Mouse (Mus musculus) CH12.LX (cell line): ENCODE measurements around the gene Tmed4. TPM values are rescaled to one million over a fixed set of nuclear protein-coding genes. Genes with fewer than 3 reads are reported as not detected.

Source experiments
- DNase-seq: peaks from one replicate; pipeline ENCODE4 v3.0.0-alpha.2; 2013; ENCODE audit errors: extremely low read depth
- H3K27ac ChIP-seq: 2 replicates; pipeline ENCODE4 v1.5.1; 2012; ENCODE audit warnings: low read depth, mild to moderate bottlenecking, control low read depth, moderate library complexity; ENCODE audit not compliant: insufficient read depth
- H3K27me3 ChIP-seq: replicated peaks from 2 replicates; pipeline ENCODE3; 2012; ENCODE audit warnings: inconsistent platforms
- H3K36me3 ChIP-seq, 2 experiments: replicated peaks in 1 of 2; 2 replicates each; pipeline versions ENCODE3 to v1.6.1; 2012; ENCODE audit warnings: inconsistent platforms in 1 of 2, low read length in 1 of 2, mild to moderate bottlenecking in 1 of 2, mixed read lengths in 1 of 2, moderate library complexity in 1 of 2; ENCODE audit not compliant: control insufficient read depth in 1 of 2, insufficient read depth in 1 of 2
- H3K4me1 ChIP-seq, 2 experiments: 2 replicates each; pipeline ENCODE4 v1.6.1; 2012; ENCODE audit warnings: inconsistent platforms in 1 of 2, moderate library complexity in 1 of 2; ENCODE audit not compliant: insufficient read depth in 2 of 2, control insufficient read depth in 1 of 2
- H3K4me2 ChIP-seq: 2 replicates; pipeline ENCODE4 v1.6.1; 2012; ENCODE audit warnings: low read depth, mild to moderate bottlenecking, control low read depth; ENCODE audit not compliant: poor library complexity, insufficient read depth, severe bottlenecking
- H3K4me3 ChIP-seq, 3 experiments: fragments of 150-350 bp in 1 of 3; sonication (generic) in 1 of 3; replicated peaks in 1 of 3; 2 replicates each; pipeline versions ENCODE3 to v1.5.1; 2011 to 2012; ENCODE audit warnings: low read depth in 2 of 3, low read length in 2 of 3, mild to moderate bottlenecking in 2 of 3, moderate library complexity in 2 of 3, control low read depth in 1 of 3, improper control_type of control experiment in 1 of 3, inconsistent platforms in 1 of 3, mixed read lengths in 1 of 3; ENCODE audit not compliant: poor library complexity in 1 of 3
- H3K79me2 ChIP-seq: replicated peaks from 2 replicates; pipeline ENCODE4 v1.6.1; 2012; ENCODE audit warnings: mild to moderate bottlenecking, moderate library complexity; ENCODE audit not compliant: control insufficient read depth, poor library complexity, insufficient read depth, severe bottlenecking; ENCODE audit errors: extremely low read depth
- H3K9ac ChIP-seq: 2 replicates; pipeline ENCODE4 v1.6.1; 2012; ENCODE audit warnings: low read depth, mild to moderate bottlenecking, control low read depth, moderate library complexity; ENCODE audit not compliant: insufficient read depth
- H3K9me3 ChIP-seq: replicated peaks from 2 replicates; pipeline ENCODE3; 2012; ENCODE audit warnings: low read length, inconsistent platforms, mixed read lengths
- CHD1 ChIP-seq: IDR thresholded peaks from 2 replicates; pipeline ENCODE4 v1.6.1; 2012; ENCODE audit warnings: low read depth, low read length, improper control_type of control experiment, inconsistent platforms
- E2F4 ChIP-seq: IDR thresholded peaks from 2 replicates; pipeline ENCODE4 v1.6.1; 2011; ENCODE audit warnings: low read depth, low read length, improper control_type of control experiment; ENCODE audit not compliant: insufficient replicate concordance
- ELF1 ChIP-seq: IDR thresholded peaks from 2 replicates; pipeline ENCODE4 v1.6.1; 2014; ENCODE audit warnings: low read depth, mild to moderate bottlenecking, inconsistent platforms, low read length, improper control_type of control experiment
- EP300 ChIP-seq: IDR thresholded peaks from 2 replicates; pipeline ENCODE4 v1.6.1; 2011; ENCODE audit warnings: low read length, improper control_type of control experiment
- GABPA ChIP-seq: IDR thresholded peaks from 2 replicates; pipeline ENCODE4 v1.6.1; 2012; ENCODE audit warnings: low read depth, low read length, improper control_type of control experiment, inconsistent platforms; ENCODE audit not compliant: insufficient replicate concordance
- MAFK ChIP-seq: IDR thresholded peaks from 2 replicates; pipeline ENCODE4 v1.6.1; 2011; ENCODE audit warnings: low read length, improper control_type of control experiment; ENCODE audit not compliant: insufficient replicate concordance
- MAX ChIP-seq: IDR thresholded peaks from 2 replicates; pipeline ENCODE4 v1.6.1; 2011; ENCODE audit warnings: low read length, improper control_type of control experiment
- MXI1 ChIP-seq: IDR thresholded peaks from 2 replicates; pipeline ENCODE4 v1.6.1; 2011; ENCODE audit warnings: mild to moderate bottlenecking, low read depth, low read length, improper control_type of control experiment
- MYC ChIP-seq: IDR thresholded peaks from 2 replicates; pipeline ENCODE4 v1.6.1; 2011; ENCODE audit warnings: low read depth, mild to moderate bottlenecking, improper control_type of control experiment, low read length
- NRF1 ChIP-seq: IDR thresholded peaks from 2 replicates; pipeline ENCODE4 v1.6.1; 2014; ENCODE audit warnings: low read depth, mild to moderate bottlenecking, inconsistent platforms, low read length, improper control_type of control experiment, moderate library complexity
- RAD21 ChIP-seq: IDR thresholded peaks from 2 replicates; pipeline ENCODE4 v1.6.1; 2011; ENCODE audit warnings: low read depth, mild to moderate bottlenecking, low read length, improper control_type of control experiment, moderate library complexity
- TBP ChIP-seq: conservative IDR thresholded peaks from 2 replicates; pipeline ENCODE4 v1.6.1; 2011; ENCODE audit warnings: low read depth, low read length, improper control_type of control experiment
- UBTF ChIP-seq: IDR thresholded peaks from 2 replicates; pipeline ENCODE4 v1.6.1; 2012; ENCODE audit warnings: low read depth, mild to moderate bottlenecking, inconsistent platforms, low read length, improper control_type of control experiment, moderate library complexity
- ZC3H11A ChIP-seq: IDR thresholded peaks from 2 replicates; pipeline ENCODE4 v1.6.1; 2012; ENCODE audit warnings: low read depth, mild to moderate bottlenecking, inconsistent platforms, low read length, improper control_type of control experiment
- ZKSCAN1 ChIP-seq: IDR thresholded peaks from 2 replicates; pipeline ENCODE4 v1.6.1; 2012; ENCODE audit warnings: low read depth, inconsistent platforms, low read length, improper control_type of control experiment, borderline replicate concordance
- ZMIZ1 ChIP-seq: IDR thresholded peaks from 2 replicates; pipeline ENCODE4 v1.6.1; 2012; ENCODE audit warnings: low read depth, mild to moderate bottlenecking, inconsistent platforms, low read length, improper control_type of control experiment
- ZNF384 ChIP-seq: IDR thresholded peaks from 2 replicates; pipeline ENCODE4 v1.6.1; 2012; ENCODE audit warnings: low read depth, low read length, improper control_type of control experiment, inconsistent platforms
- dilution Hi-C: fragments of 300-500 bp; cut with MboI; formaldehyde crosslinking; loops from 2 replicates; pipeline ENCODE4 v1.14.3; 2020; ENCODE audit warnings: low sequenced_read_pairs; ENCODE audit not compliant: extremely low pct_unique_long_range_greater_than_20kb, extremely low pct_ligation_motif_present
- in situ Hi-C: fragments of 300-500 bp; cut with MboI; formaldehyde crosslinking; loops from 3 replicates; pipeline ENCODE4 v1.14.3; 2019; ENCODE audit warnings: low sequenced_read_pairs, low pct_ligation_motif_present, low pct_unique_long_range_greater_than_20kb, mixed read lengths
- polyA plus RNA-seq: library from polyadenylated mRNA; unstranded; fragments of >175 nt; gene quantifications from 2 replicates; pipeline ENCODE4 v1.2.1, GENCODE M21; 2012; ENCODE audit warnings: low read depth; ENCODE audit not compliant: insufficient read length
- total RNA-seq, 2 experiments: library from RNA; depleted of rRNA; stranded (reverse); fragments of 300-350 nt in 1 of 2; fragments of >200 nt in 1 of 2; gene quantifications; 2 replicates each; pipeline ENCODE4 v1.2.3; 2012 to 2014

Tmed4 gene
- total and polyA plus RNA-seq, 3 experiments, result 50.6 to 59.9 (median 54.1) TPM

DNA sequence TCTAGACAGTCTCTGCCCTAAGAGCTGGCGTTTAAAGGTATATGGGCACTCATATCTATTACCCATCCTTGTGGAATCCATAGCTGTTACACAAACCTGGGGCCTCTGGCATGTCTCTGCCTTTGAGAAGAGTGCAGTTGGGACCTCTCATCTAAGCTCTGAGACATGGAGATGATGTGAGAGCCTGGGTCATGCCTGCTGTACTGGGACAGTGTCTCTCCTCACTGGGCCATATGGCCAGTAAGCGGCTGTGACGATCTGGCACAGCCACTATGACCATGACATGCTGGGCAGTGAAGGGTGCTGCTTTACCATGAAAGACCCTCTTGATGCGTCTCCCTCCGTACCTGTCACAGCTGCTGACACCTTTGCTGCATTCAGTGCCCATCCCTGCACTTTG, 22.4 kb downstream of the Tmed4 start:
- in situ Hi-C loops (no loop called here), dilution Hi-C loops (no loop called here)
- no peak for TF ChIP-seq ZC3H11A
- TF ChIP-seq MYC, result no peak
- no peak for TF ChIP-seq ZNF384
- TF ChIP-seq EP300, result no peak
- TF ChIP-seq NRF1, result no peak
- no peak for TF ChIP-seq CHD1
- no peak for TF ChIP-seq TBP
- H3K4me1 ChIP-seq, result no peaks in the 10 kb centered on the region
- H3K27me3 ChIP-seq, result no peaks in the 10 kb centered on the region
- no peak overlapping the region for H3K4me2 ChIP-seq
- H3K36me3 ChIP-seq, result peaks cover 0 to 10% of the 10 kb centered on the region in 2 experiments
- H3K79me2 ChIP-seq, result no peaks in the 10 kb centered on the region
- no peak overlapping the region for H3K4me3 ChIP-seq
- H3K27ac ChIP-seq, result no peak overlapping the region
- no peak for DNase-seq
- H3K9ac ChIP-seq, result no peak overlapping the region
- H3K9me3 ChIP-seq, result no peaks in the 10 kb centered on the region

GRCm38 (mm10) chr11:6244707-6245106, 30.0 kb downstream of the Tmed4 start:
- no peaks in the 10 kb centered on the region for H3K27me3 ChIP-seq
- H3K79me2 ChIP-seq, result no peaks in the 10 kb centered on the region
- H3K27ac ChIP-seq, result no peak overlapping the region
- no peak overlapping the region for H3K4me2 ChIP-seq
- no peaks in the 10 kb centered on the region for H3K4me1 ChIP-seq
- H3K36me3 ChIP-seq, result no peaks in the 10 kb centered on the region
- in situ Hi-C loops (no loop called here), dilution Hi-C loops (no loop called here)
- no peak overlapping the region for H3K4me3 ChIP-seq
- peaks cover 2% of the 10 kb centered on the region for H3K9me3 ChIP-seq
- DNase-seq, result no peak
- TF ChIP-seq MAX (no peak), EP300 (no peak), MXI1 (no peak), ZKSCAN1 (no peak), ELF1 (no peak), MAFK (no peak), ZMIZ1 (no peak), RAD21 (no peak), E2F4 (no peak), GABPA (no peak), UBTF (no peak)
- H3K9ac ChIP-seq, result no peak overlapping the region
